Mouse (Mus musculus): ENCODE data around the gene Fut7.

- TF ChIP-seq CTCF (IDR thresholded peaks at IDR 0.05; ENCODE audit: insufficient read depth, low read depth, low read length) (no peak), POLR2A (IDR thresholded peaks at IDR 0.05; ENCODE audit: insufficient read depth, low read depth, low read length) (no peak)
These were observed 9.4 kb downstream of the Fut7 start for GRCm38 (mm10) chr2:25432326-25433098.

Measured in olfactory bulb, adult 2 months (tissue).